Mouse (Mus musculus) hindbrain, embryonic 15.5 days (tissue): Measurements from ENCODE around the gene Lsm12. TPM values are rescaled to one million over a fixed set of nuclear protein-coding genes. Genes with fewer than 3 reads are reported as not detected.
A peak's percentile ranks its signal among the peaks of the same experiment; 100 is the strongest.

Source experiments
- ATAC-seq: fragments of 200-750 bp; cut with Nextera tagmentation; 2 replicates; pipeline ENCODE4 v1.8.0; 2017; ENCODE audit warnings: low read depth, moderate number of reproducible peaks, moderate TSS enrichment; ENCODE audit not compliant: low FRiP score
- H3K27ac ChIP-seq: fragments of 300-500 bp; sonication (generic); replicated peaks from 2 replicates; pipeline ENCODE4 v1.5.1; 2015; ENCODE audit warnings: mild to moderate bottlenecking, inconsistent platforms
- H3K27me3 ChIP-seq: fragments of 300-500 bp; sonication (generic); 2 replicates; pipeline ENCODE4 v1.6.1; 2015; ENCODE audit warnings: control low read depth, inconsistent platforms
- H3K36me3 ChIP-seq: fragments of 300-500 bp; sonication (generic); 2 replicates; pipeline ENCODE4 v1.6.1; 2015; ENCODE audit warnings: control low read depth, inconsistent platforms
- H3K4me1 ChIP-seq: fragments of 300-500 bp; sonication (generic); replicated peaks from 2 replicates; pipeline ENCODE4 v1.6.1; 2015; ENCODE audit warnings: control low read depth, inconsistent platforms
- H3K4me2 ChIP-seq: fragments of 300-500 bp; sonication (generic); 2 replicates; pipeline ENCODE4 v1.6.1; 2015; ENCODE audit warnings: moderate library complexity, mild to moderate bottlenecking, inconsistent platforms
- H3K4me3 ChIP-seq: fragments of 300-500 bp; sonication (generic); 2 replicates; pipeline ENCODE4 v1.5.1; 2015; ENCODE audit warnings: mild to moderate bottlenecking, inconsistent platforms
- H3K9ac ChIP-seq: fragments of 300-500 bp; sonication (generic); 2 replicates; pipeline ENCODE4 v1.6.1; 2015; ENCODE audit warnings: inconsistent platforms
- H3K9me3 ChIP-seq: fragments of 300-500 bp; sonication (generic); 2 replicates; pipeline ENCODE4 v1.6.1; 2016; ENCODE audit warnings: control low read depth, inconsistent platforms
- WGBS: fragments of 180-500 bp; shearing (Covaris S2); methylation state at CpG from one replicate; pipeline ENCODE4 v1.1.7; 2015; 5-methylcytosine and 5-hydroxymethylcytosine counted together
- polyA plus RNA-seq: library from polyadenylated mRNA; unstranded; fragments of >200 nt; fragmentation: Nextera tagmentation; extraction: Ambion mirVana; gene quantifications from 2 replicates; pipeline ENCODE4 v1.2.1, GENCODE M21; 2015

The Lsm12 gene
- 102 and 121 TPM in 2 replicates for polyA plus RNA-seq

GRCm38 (mm10) chr11:102184646-102185495 is at the start of gene Lsm12:
TSS of gene Lsm12 (minus strand) at chr11:102185296.
- Histone ChIP-seq H3K4me1 (peaks cover 31% of the 10 kb centered on the region), H3K4me3 (peak within 1 kb of the TSS; percentile 84), H3K9ac (peak within 1 kb of the TSS; percentile 89), H3K9me3 (no peaks in the 10 kb centered on the region), H3K27ac (peak within 1 kb of the TSS; percentile 95), H3K4me2 (peak within 1 kb of the TSS; percentile 69), H3K36me3 (peaks cover 19% of the 10 kb centered on the region), H3K27me3 (no peaks in the 10 kb centered on the region)
- peak; percentile 88 for ATAC-seq
- under 1% methylated on average over 65 of the region's 70 CpGs for WGBS

- peak; percentile 92 for ATAC-seq
- Histone ChIP-seq H3K4me2 (peak within 1 kb of the TSS; percentile 70), H3K27me3 (no peaks in the 10 kb centered on the region), H3K9ac (peak within 1 kb of the TSS; percentile 92), H3K36me3 (no peaks in the 10 kb centered on the region), H3K4me3 (peak within 1 kb of the TSS; percentile 81), H3K9me3 (no peaks in the 10 kb centered on the region), H3K4me1 (peaks cover 49% of the 10 kb centered on the region), H3K27ac (peak within 1 kb of the TSS; percentile 93)
- 0% methylated on average over 40 of the region's 49 CpGs for WGBS
These were observed 45.1 kb upstream of the Lsm12 start, which contains the start of gene Hdac5 for GRCm38 (mm10) chr11:102230006-102230741. TSS of gene Hdac5 (minus strand) at chr11:102230166.

GRCm38 (mm10) chr11:102229331-102229953 is 44.3 kb upstream of the Lsm12 start:
- H3K27ac ChIP-seq, result peak overlapping the region; percentile 93
- ATAC-seq, result peak; percentile 46; the same call in 1 of the 2 replicates
- H3K27me3 ChIP-seq, result no peaks in the 10 kb centered on the region
- H3K9me3 ChIP-seq, result no peaks in the 10 kb centered on the region
- peak overlapping the region; percentile 81 for H3K4me3 ChIP-seq
- H3K9ac ChIP-seq, result peak overlapping the region; percentile 92
- WGBS, result under 1% methylated on average over 45 of the region's 47 CpGs
- H3K36me3 ChIP-seq, result no peaks in the 10 kb centered on the region
- peak overlapping the region; percentile 70 for H3K4me2 ChIP-seq
- H3K4me1 ChIP-seq, result peaks cover 56% of the 10 kb centered on the region

GRCm38 (mm10) chr11:102228646-102229268 is 43.7 kb upstream of the Lsm12 start:
- peak overlapping the region; percentile 81 for H3K4me3 ChIP-seq
- 12% methylated on average over 7 of the region's 7 CpGs for WGBS
- H3K4me1 ChIP-seq, result peaks cover 62% of the 10 kb centered on the region
- H3K9me3 ChIP-seq, result no peaks in the 10 kb centered on the region
- peak overlapping the region; percentile 70 for H3K4me2 ChIP-seq
- peak overlapping the region; percentile 93 for H3K27ac ChIP-seq
- H3K36me3 ChIP-seq, result no peaks in the 10 kb centered on the region
- no peaks in the 10 kb centered on the region for H3K27me3 ChIP-seq
- no peak for ATAC-seq
- peak overlapping the region; percentile 92 for H3K9ac ChIP-seq

GRCm38 (mm10) chr11:102228191-102228545 is 43.1 kb upstream of the Lsm12 start:
- Histone ChIP-seq H3K27ac (peak overlapping the region; percentile 93), H3K9me3 (no peaks in the 10 kb centered on the region), H3K36me3 (no peaks in the 10 kb centered on the region), H3K9ac (peak overlapping the region; percentile 92), H3K4me2 (peak overlapping the region; percentile 70), H3K4me3 (peak overlapping the region; percentile 81), H3K4me1 (peaks cover 66% of the 10 kb centered on the region), H3K27me3 (no peaks in the 10 kb centered on the region)
- 9% methylated on average over 9 of the region's 9 CpGs for WGBS
- peak; percentile 1; the same call in 1 of the 2 replicates for ATAC-seq

GRCm38 (mm10) chr11:102227270-102228190 is 42.4 kb upstream of the Lsm12 start:
- Histone ChIP-seq H3K4me2 (peak overlapping the region; percentile 70), H3K4me1 (peaks cover 66% of the 10 kb centered on the region), H3K9me3 (no peaks in the 10 kb centered on the region), H3K4me3 (peak overlapping the region; percentile 81), H3K27ac (peak overlapping the region; percentile 93), H3K36me3 (no peaks in the 10 kb centered on the region), H3K27me3 (no peaks in the 10 kb centered on the region), H3K9ac (peak overlapping the region; percentile 92)
- WGBS, result 8% methylated on average over 12 of the region's 12 CpGs
- peak; percentile 36; the same call in 1 of the 2 replicates for ATAC-seq

GRCm38 (mm10) chr11:102226067-102226978 is 41.2 kb upstream of the Lsm12 start:
- Histone ChIP-seq H3K27ac (no peak overlapping the region), H3K4me2 (peak overlapping the region; percentile 70; the same call in 1 of the 2 replicates), H3K9me3 (no peaks in the 10 kb centered on the region), H3K4me1 (peaks cover 66% of the 10 kb centered on the region), H3K9ac (no peak overlapping the region), H3K27me3 (no peaks in the 10 kb centered on the region), H3K36me3 (no peaks in the 10 kb centered on the region), H3K4me3 (no peak overlapping the region)
- ATAC-seq, result no peak
- 50% methylated on average over 12 of the region's 12 CpGs for WGBS

GRCm38 (mm10) chr11:102225221-102225620 is 40.1 kb upstream of the Lsm12 start:
- WGBS, result 57% methylated on average over 5 of the region's 5 CpGs
- Histone ChIP-seq H3K4me2 (peak overlapping the region; percentile 44), H3K9me3 (no peaks in the 10 kb centered on the region), H3K4me3 (no peak overlapping the region), H3K4me1 (peaks cover 60% of the 10 kb centered on the region), H3K36me3 (no peaks in the 10 kb centered on the region), H3K9ac (no peak overlapping the region), H3K27ac (no peak overlapping the region), H3K27me3 (no peaks in the 10 kb centered on the region)
- ATAC-seq, result no peak

GRCm38 (mm10) chr11:102224686-102225085 is 39.6 kb upstream of the Lsm12 start:
- ATAC-seq, result no peak
- H3K27ac ChIP-seq, result no peak overlapping the region
- peak overlapping the region; percentile 44 for H3K4me2 ChIP-seq
- H3K4me1 ChIP-seq, result peaks cover 65% of the 10 kb centered on the region
- peak overlapping the region; percentile 9; the same call in 1 of the 2 replicates for H3K4me3 ChIP-seq
- no peaks in the 10 kb centered on the region for H3K9me3 ChIP-seq
- WGBS, result 7% methylated on average over 22 of the region's 22 CpGs
- no peaks in the 10 kb centered on the region for H3K36me3 ChIP-seq
- no peak overlapping the region for H3K9ac ChIP-seq
- no peaks in the 10 kb centered on the region for H3K27me3 ChIP-seq

GRCm38 (mm10) chr11:102223166-102223565 is 38.1 kb upstream of the Lsm12 start:
- ATAC-seq, result no peak
- no peaks in the 10 kb centered on the region for H3K9me3 ChIP-seq
- H3K4me3 ChIP-seq, result no peak overlapping the region
- 46% methylated on average over 6 of the region's 6 CpGs for WGBS
- H3K36me3 ChIP-seq, result no peaks in the 10 kb centered on the region
- H3K27ac ChIP-seq, result no peak overlapping the region
- H3K4me2 ChIP-seq, result no peak overlapping the region
- no peaks in the 10 kb centered on the region for H3K27me3 ChIP-seq
- H3K4me1 ChIP-seq, result peaks cover 68% of the 10 kb centered on the region
- no peak overlapping the region for H3K9ac ChIP-seq
